Mouse (Mus musculus) CH12.LX (cell line): ENCODE data around the gene Ethe1.

Experiments used
- CTCF ChIP-seq, 2 experiments: IDR thresholded peaks in 1 of 2; conservative IDR thresholded peaks in 1 of 2; 2 replicates each; pipeline ENCODE4 v1.5.1; 2011 to 2012; ENCODE audit warnings: low read depth in 2 of 2, low read length in 2 of 2, improper control_type of control experiment in 1 of 2, inconsistent platforms in 1 of 2, mild to moderate bottlenecking in 1 of 2, moderate library complexity in 1 of 2
- E2F4 ChIP-seq: IDR thresholded peaks from 2 replicates; pipeline ENCODE4 v1.6.1; 2011; ENCODE audit warnings: low read depth, low read length, improper control_type of control experiment; ENCODE audit not compliant: insufficient replicate concordance
- EP300 ChIP-seq: IDR thresholded peaks from 2 replicates; pipeline ENCODE4 v1.6.1; 2011; ENCODE audit warnings: low read length, improper control_type of control experiment
- MAFK ChIP-seq: IDR thresholded peaks from 2 replicates; pipeline ENCODE4 v1.6.1; 2011; ENCODE audit warnings: low read length, improper control_type of control experiment; ENCODE audit not compliant: insufficient replicate concordance
- MAZ ChIP-seq: IDR thresholded peaks from 2 replicates; pipeline ENCODE4 v1.6.1; 2012; ENCODE audit warnings: low read depth, mild to moderate bottlenecking, inconsistent platforms, low read length, improper control_type of control experiment, moderate library complexity
- MYC ChIP-seq: IDR thresholded peaks from 2 replicates; pipeline ENCODE4 v1.6.1; 2011; ENCODE audit warnings: low read depth, mild to moderate bottlenecking, improper control_type of control experiment, low read length
- POLR2A ChIP-seq: IDR thresholded peaks from 2 replicates; pipeline ENCODE4 v1.6.1; 2011; ENCODE audit warnings: low read depth, mild to moderate bottlenecking, improper control_type of control experiment, low read length
- POLR2AphosphoS2 ChIP-seq: IDR thresholded peaks from 2 replicates; pipeline ENCODE4 v1.6.1; 2011; ENCODE audit warnings: low read depth, low read length, improper control_type of control experiment
- SIN3A ChIP-seq: IDR thresholded peaks from 2 replicates; pipeline ENCODE4 v1.6.1; 2012; ENCODE audit warnings: low read length, improper control_type of control experiment, inconsistent platforms
- TCF12 ChIP-seq: IDR thresholded peaks from 2 replicates; pipeline ENCODE4 v1.6.1; 2014; ENCODE audit warnings: low read depth, mild to moderate bottlenecking, inconsistent platforms, low read length, improper control_type of control experiment
- ZNF384 ChIP-seq: IDR thresholded peaks from 2 replicates; pipeline ENCODE4 v1.6.1; 2012; ENCODE audit warnings: low read depth, low read length, improper control_type of control experiment, inconsistent platforms

GRCm38 (mm10) chr7:24619671-24620397 lies 32.5 kb downstream of the Ethe1 start:
- TF ChIP-seq MAFK (no peak), POLR2A (no peak), CTCF (conservative IDR thresholded peaks at IDR 0.05 in 1 of 2, IDR thresholded peaks at IDR 0.05 in 1 of 2; ENCODE audit: low read depth in 2 of 2, low read length in 2 of 2) (no peak), ZNF384 (no peak), E2F4 (no peak), POLR2AphosphoS2 (no peak), MAZ (no peak), MYC (no peak), SIN3A (no peak), EP300 (no peak), TCF12 (no peak)
